Mouse (Mus musculus) heart, postnatal 0 days (tissue): Measurements from ENCODE around the gene Mknk1. TPM values are rescaled to one million over a fixed set of nuclear protein-coding genes. Genes with fewer than 3 reads are reported as not detected.

Experiments used
- ATAC-seq: fragments of 200-750 bp; cut with Nextera tagmentation; 2 replicates; pipeline ENCODE4 v1.8.0; 2017; ENCODE audit warnings: low read depth, moderate number of reproducible peaks, moderate library complexity; ENCODE audit not compliant: insufficient read depth
- DNase-seq: peaks from one replicate; pipeline ENCODE4 v3.0.0-alpha.2; 2016; ENCODE audit warnings: low spot score
- H3K27ac ChIP-seq: fragments of 300-500 bp; sonication (generic); 2 replicates; pipeline ENCODE4 v1.5.1; 2014; ENCODE audit warnings: low read depth, mild to moderate bottlenecking
- H3K27me3 ChIP-seq: fragments of 300-500 bp; sonication (generic); 2 replicates; pipeline ENCODE4 v1.6.1; 2014; ENCODE audit warnings: low read length, mixed read lengths; ENCODE audit not compliant: control insufficient read depth, insufficient read depth
- H3K36me3 ChIP-seq: fragments of 300-500 bp; sonication (generic); replicated peaks from 2 replicates; pipeline ENCODE4 v1.6.1; 2014; ENCODE audit warnings: low read length, mixed read lengths; ENCODE audit not compliant: control insufficient read depth, insufficient read depth
- H3K4me1 ChIP-seq: fragments of 300-500 bp; sonication (generic); 2 replicates; pipeline ENCODE4 v1.6.1; 2014; ENCODE audit warnings: antibody characterized with exemption; ENCODE audit not compliant: control insufficient read depth, insufficient read depth
- H3K4me2 ChIP-seq: fragments of 300-500 bp; sonication (generic); 2 replicates; pipeline ENCODE4 v1.6.1; 2014; ENCODE audit warnings: low read depth, mild to moderate bottlenecking, low read length, moderate library complexity
- H3K4me3 ChIP-seq: fragments of 300-500 bp; sonication (generic); 2 replicates; pipeline ENCODE4 v1.5.1; 2014; ENCODE audit warnings: low read depth, low read length
- H3K9ac ChIP-seq: fragments of 300-500 bp; sonication (generic); replicated peaks from 2 replicates; pipeline ENCODE4 v1.6.1; 2014; ENCODE audit warnings: low read depth, low read length, mixed read lengths
- H3K9me3 ChIP-seq: fragments of 300-500 bp; sonication (generic); replicated peaks from 2 replicates; pipeline ENCODE4 v1.6.1; 2016; ENCODE audit warnings: low read length; ENCODE audit not compliant: control insufficient read depth
- CTCF ChIP-seq: IDR thresholded peaks from 2 replicates; pipeline ENCODE4 v1.5.1; 2016; ENCODE audit warnings: antibody characterized with exemption, control low read depth, low read depth
- EP300 ChIP-seq: IDR thresholded peaks from 2 replicates; pipeline ENCODE4 v1.6.1; 2016; ENCODE audit warnings: antibody characterized with exemption, low read depth
- WGBS: fragments of 180-500 bp; shearing (Covaris S2); extraction: QIAGEN DNeasy Blood & Tissue Kit; methylation state at CpG from one replicate; pipeline ENCODE4 v1.1.7; 2014; 5-methylcytosine and 5-hydroxymethylcytosine counted together
- polyA plus RNA-seq: library from polyadenylated mRNA; unstranded; fragments of >200 nt; fragmentation: Nextera tagmentation; extraction: Ambion mirVana; gene quantifications from 2 replicates; pipeline ENCODE4 v1.2.1, GENCODE M21; 2015
- total RNA-seq: library from RNA; depleted of rRNA; stranded (reverse); fragments of >200 nt; gene quantifications from 2 replicates; pipeline ENCODE4 v1.2.3, GENCODE M21; 2014; ENCODE audit warnings: low replicate concordance

Mknk1 gene
- total and polyA plus RNA-seq, 2 experiments from 2014 or later: 15.4 to 15.5 TPM

GRCm38 (mm10) chr4:115851569-115851968 is 12.6 kb downstream of the Mknk1 start:
- H3K27me3 ChIP-seq: no peaks in the 10 kb centered on the region
- no peak for ATAC-seq
- 72% methylated on average over 6 of the region's 6 CpGs for WGBS
- TF ChIP-seq CTCF (no peak), EP300 (no peak)
- no peak overlapping the region for H3K4me3 ChIP-seq
- H3K4me2 ChIP-seq: no peak overlapping the region
- peaks cover 23% of the 10 kb centered on the region; the same call in 1 of the 2 replicates for H3K36me3 ChIP-seq
- peaks cover 19% of the 10 kb centered on the region for H3K4me1 ChIP-seq
- no peaks in the 10 kb centered on the region for H3K9me3 ChIP-seq
- DNase-seq: no peak
- no peak overlapping the region for H3K27ac ChIP-seq
- no peak overlapping the region for H3K9ac ChIP-seq

DNA sequence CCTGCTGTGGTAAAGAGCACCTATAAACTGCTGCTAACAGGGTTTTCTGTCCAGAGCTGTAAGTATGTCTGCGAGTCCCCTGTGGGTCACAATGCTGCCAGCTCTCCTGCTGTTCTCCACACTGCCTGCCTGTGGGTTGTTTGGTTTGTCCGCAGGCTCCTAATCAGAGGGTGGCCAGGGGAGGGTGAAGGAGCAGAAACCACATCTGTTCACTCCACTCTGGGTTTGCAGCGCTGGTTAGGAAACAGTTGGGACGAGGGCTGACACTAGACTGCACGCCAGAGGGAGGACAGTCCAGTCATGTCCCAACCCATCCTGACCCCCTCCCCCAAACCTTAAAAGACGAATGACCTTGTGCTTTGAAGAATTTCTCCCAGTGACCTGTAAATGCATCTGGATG is 16.1 kb downstream of the Mknk1 start:
- no peak overlapping the region for H3K27ac ChIP-seq
- no peak overlapping the region for H3K4me2 ChIP-seq
- H3K9ac ChIP-seq: no peak overlapping the region
- no peak overlapping the region for H3K4me3 ChIP-seq
- no peak for ATAC-seq
- no peaks in the 10 kb centered on the region for H3K4me1 ChIP-seq
- peaks cover 35% of the 10 kb centered on the region for H3K36me3 ChIP-seq
- no peaks in the 10 kb centered on the region for H3K27me3 ChIP-seq
- H3K9me3 ChIP-seq: no peaks in the 10 kb centered on the region
- 73% methylated on average over 6 of the region's 6 CpGs for WGBS
- TF ChIP-seq EP300: no peak
- no peak for TF ChIP-seq CTCF
- no peak for DNase-seq

GRCm38 (mm10) chr4:115855609-115856008 is 16.6 kb downstream of the Mknk1 start:
- H3K27ac ChIP-seq: no peak overlapping the region
- H3K36me3 ChIP-seq: peaks cover 35% of the 10 kb centered on the region
- 58% methylated on average over 4 of the region's 4 CpGs for WGBS
- no peaks in the 10 kb centered on the region for H3K27me3 ChIP-seq
- TF ChIP-seq CTCF (no peak), EP300 (no peak)
- no peaks in the 10 kb centered on the region for H3K4me1 ChIP-seq
- no peak overlapping the region for H3K9ac ChIP-seq
- H3K4me3 ChIP-seq: no peak overlapping the region
- H3K4me2 ChIP-seq: no peak overlapping the region
- DNase-seq: no peak
- no peaks in the 10 kb centered on the region for H3K9me3 ChIP-seq
- ATAC-seq: no peak

- 45% methylated on average over 4 of the region's 4 CpGs for WGBS
- DNase-seq (no peak), ATAC-seq (no peak)
- Histone ChIP-seq H3K9ac (no peak overlapping the region), H3K36me3 (peaks cover 40% of the 10 kb centered on the region), H3K4me3 (no peak overlapping the region), H3K4me1 (no peaks in the 10 kb centered on the region), H3K9me3 (no peaks in the 10 kb centered on the region), H3K27me3 (no peaks in the 10 kb centered on the region), H3K27ac (no peak overlapping the region), H3K4me2 (no peak overlapping the region)
- TF ChIP-seq EP300: no peak
- no peak for TF ChIP-seq CTCF
These were observed 17.3 kb downstream of the Mknk1 start for GRCm38 (mm10) chr4:115856282-115856681.

GRCm38 (mm10) chr4:115857293-115857883 is 18.4 kb downstream of the Mknk1 start:
- H3K27ac ChIP-seq: no peak overlapping the region
- no peak overlapping the region for H3K4me2 ChIP-seq
- H3K4me1 ChIP-seq: no peaks in the 10 kb centered on the region
- H3K36me3 ChIP-seq: peaks cover 50% of the 10 kb centered on the region
- no peak overlapping the region for H3K9ac ChIP-seq
- no peak for TF ChIP-seq EP300
- TF ChIP-seq CTCF: no peak
- no peak overlapping the region for H3K4me3 ChIP-seq
- H3K27me3 ChIP-seq: no peaks in the 10 kb centered on the region
- DNase-seq (no peak), ATAC-seq (no peak)
- 62% methylated on average over 9 of the region's 9 CpGs for WGBS
- no peaks in the 10 kb centered on the region for H3K9me3 ChIP-seq

DNA sequence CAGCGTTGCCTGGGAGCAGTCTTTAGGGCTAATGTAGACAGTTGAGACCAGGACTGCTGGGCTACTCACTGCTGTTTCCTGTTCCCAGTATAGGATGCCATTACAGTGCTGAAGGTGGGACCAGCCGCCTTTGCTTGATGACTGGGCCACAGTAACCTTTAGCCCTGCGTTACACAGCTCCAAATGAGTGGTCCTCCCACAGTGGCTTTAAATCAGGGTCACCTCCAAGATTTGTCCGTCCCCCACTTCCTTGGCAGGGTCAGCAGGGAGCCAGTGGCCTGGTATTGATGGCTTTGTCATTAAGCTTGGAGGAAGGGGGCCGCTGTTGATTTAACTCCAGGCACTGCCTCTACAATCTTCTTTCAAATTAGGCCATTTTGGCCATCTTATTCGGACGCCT is 24.4 kb downstream of the Mknk1 start:
- Histone ChIP-seq H3K27ac (no peak overlapping the region), H3K4me1 (no peaks in the 10 kb centered on the region), H3K27me3 (no peaks in the 10 kb centered on the region), H3K36me3 (peaks cover 72% of the 10 kb centered on the region), H3K4me2 (no peak overlapping the region), H3K9ac (no peak overlapping the region), H3K4me3 (no peak overlapping the region), H3K9me3 (no peaks in the 10 kb centered on the region)
- 86% methylated on average over 7 of the region's 7 CpGs for WGBS
- no peak for TF ChIP-seq CTCF
- TF ChIP-seq EP300: no peak
- no peak for ATAC-seq
- DNase-seq: no peak
